Mouse (Mus musculus) cortical plate, adult 2 months (tissue): ENCODE results near the gene Tpst2.

ENCODE experiments used
- CTCF ChIP-seq: fragments of 200-500 bp; IDR thresholded peaks from 2 replicates; pipeline ENCODE4 v1.5.1; 2011; ENCODE audit warnings: mild to moderate bottlenecking, control low read depth, low read length; ENCODE audit not compliant: insufficient read depth; ENCODE audit errors: extremely low read depth
- POLR2A ChIP-seq: fragments of 200-500 bp; IDR thresholded peaks from 2 replicates; pipeline ENCODE4 v1.6.1; 2011; ENCODE audit warnings: mild to moderate bottlenecking, low read length, control low read depth; ENCODE audit not compliant: insufficient read depth; ENCODE audit errors: extremely low read depth

GRCm38 (mm10) chr5:112291866-112292265 lies 15.4 kb downstream of the Tpst2 start:
- TF ChIP-seq CTCF (no peak), POLR2A (no peak)
